Mouse (Mus musculus): ENCODE measurements around the gene Trip6.

Gene Trip6

DNA sequence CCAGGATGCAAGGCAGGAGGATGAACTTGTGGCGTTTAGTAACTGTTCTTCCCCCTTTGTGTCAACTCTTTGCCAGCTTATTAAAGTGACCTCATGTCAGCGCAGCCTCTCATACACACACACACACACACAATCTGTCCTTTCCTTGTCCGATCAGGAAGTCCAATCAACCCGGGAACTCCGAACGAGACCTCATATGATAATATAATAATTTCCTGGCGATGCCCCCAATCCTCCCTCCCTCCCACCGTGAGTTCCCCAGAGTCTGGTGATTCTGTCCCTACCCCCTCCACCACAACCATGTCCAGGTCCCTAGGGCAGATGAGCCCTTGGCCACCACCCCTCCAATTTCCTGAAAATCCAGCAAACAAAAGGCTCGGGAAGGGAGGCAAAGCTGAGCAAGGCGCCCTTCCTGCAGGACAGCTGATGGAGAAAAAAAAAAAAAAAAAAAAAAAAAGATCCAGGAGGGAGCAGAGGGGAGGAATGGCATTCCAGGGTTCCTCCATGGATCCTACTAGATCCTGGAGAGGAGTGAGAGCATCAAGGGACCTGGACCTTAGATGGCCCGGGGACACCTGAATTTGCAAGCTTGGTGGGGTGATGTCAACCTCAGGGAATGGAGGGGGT, 24.6 kb upstream of the Trip6 start:
- no peak for DNase-seq (ENCODE audit: low spot score in 2 of 2)

DNA sequence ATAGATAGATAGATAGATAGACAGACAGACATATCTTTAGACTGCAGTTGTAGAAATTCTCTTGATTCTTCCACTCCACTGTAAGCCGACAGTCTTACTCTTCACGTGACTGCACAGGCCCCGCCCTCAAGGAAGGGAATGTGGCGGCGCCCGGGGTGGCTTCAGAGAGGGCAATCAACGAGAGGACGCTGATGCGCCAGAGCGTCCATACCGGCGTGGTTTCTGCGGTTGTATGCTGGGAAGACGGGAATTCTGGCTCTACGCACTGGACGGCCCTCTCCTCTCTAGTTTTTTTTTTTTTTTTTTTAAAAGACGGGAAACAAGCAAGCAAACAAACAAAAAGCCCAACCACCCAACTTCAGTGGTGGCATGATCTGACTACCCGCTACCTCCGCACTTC, 24.1 kb upstream of the Trip6 start:
- peak; percentile 88 to 92 for DNase-seq (ENCODE audit: low spot score in 2 of 2)

DNA sequence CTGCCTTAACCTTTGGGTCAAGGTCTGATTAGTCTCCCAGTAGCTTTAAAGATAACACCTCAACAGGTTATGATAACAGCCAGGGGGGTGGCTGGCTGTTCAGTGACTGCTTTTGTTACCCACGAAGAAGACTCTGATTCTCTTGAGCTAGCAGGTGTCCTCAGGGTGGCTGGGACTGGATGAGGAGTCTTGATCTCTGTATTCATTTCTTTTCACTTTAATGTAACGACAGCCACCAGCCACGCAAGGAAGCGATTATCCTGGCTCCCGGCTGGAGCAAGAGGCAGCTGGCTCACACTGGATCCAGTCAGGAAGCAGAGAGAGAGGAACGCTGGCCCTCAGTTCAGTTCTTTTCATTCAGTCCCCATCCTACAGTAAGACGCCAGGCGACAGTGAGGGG, 23.0 kb upstream of the Trip6 start:
- no peak for DNase-seq (ENCODE audit: low spot score in 2 of 2)

DNA sequence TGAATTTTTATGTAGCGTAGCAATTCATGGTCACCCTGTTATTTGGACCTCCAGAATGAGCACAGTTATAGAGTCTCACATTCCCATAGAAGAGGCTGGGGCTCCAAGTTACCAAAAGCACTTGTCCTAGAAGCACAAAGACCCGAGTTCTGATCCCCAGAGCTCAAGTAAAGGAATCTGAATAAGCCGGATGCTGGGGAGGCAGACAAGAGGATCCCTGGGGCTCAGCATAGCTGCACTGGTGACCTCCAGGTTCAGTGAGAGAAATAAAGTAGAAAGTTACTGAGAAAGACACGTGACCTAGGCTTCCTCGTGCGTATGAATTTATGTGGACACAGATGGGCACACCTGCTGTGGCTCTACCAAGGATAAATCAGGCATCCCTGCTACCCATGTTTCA, 20.9 kb upstream of the Trip6 start:
- no peak for DNase-seq (ENCODE audit: low spot score in 2 of 2)

DNA sequence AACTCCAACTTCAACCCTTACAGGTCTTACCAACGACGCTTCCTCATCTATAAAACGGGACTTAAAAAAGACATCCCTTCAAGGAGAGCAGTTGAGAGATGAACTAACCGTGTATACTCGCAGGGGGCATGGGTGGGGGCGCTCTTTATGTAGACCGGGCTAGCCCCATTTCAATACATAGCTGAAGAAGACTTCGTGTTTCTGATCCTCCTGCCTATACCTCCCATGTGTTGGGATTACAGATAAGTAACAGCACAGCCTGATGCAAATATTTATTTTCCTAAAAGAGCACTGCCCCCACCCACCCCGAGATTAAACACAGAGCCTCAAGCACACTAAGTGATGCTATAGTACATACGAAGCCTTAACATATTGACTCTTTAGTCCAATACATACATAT, 20.1 kb upstream of the Trip6 start:
- DNase-seq (ENCODE audit: low spot score in 2 of 2): no peak

DNA sequence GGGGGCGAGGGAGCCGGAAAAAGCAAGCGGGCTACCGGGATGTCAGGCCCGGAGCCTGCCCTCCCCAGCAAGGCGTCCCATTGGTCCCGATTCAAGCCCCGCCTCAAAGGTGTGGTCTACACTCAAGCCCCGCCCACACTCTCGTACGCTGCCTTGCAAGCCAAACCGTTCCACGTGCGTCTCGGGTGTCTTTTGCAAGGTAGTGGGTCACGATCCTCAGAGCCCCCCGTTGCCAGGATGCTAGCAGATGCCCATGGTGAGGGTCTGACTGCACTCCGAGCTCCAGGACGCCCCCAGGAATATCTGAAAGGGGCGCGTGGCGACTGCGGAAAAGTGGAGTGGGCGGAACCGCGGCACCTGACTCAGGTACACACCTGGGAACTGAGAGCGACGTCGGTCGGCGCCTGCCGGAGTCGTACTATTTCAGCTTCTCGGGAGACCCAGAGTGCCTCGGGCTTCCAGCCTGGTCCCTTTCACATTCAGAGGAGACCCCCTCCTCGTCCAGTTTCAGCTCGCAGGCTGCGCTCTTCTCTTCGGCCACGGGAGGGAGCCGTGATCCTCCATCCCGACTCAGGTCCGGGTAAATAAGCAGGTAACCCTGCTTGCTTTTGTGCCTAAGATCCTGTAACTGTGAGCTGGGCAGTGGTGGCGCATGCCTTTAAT, 19.4 kb upstream of the Trip6 start, which contains the start of gene Slc12a9:
Gene Slc12a9, minus strand, starts transcription at position 86 of the 663 bp plus-strand sequence.
- DNase-seq (ENCODE audit: low spot score in 2 of 2): peak; percentile 89 to 94

DNA sequence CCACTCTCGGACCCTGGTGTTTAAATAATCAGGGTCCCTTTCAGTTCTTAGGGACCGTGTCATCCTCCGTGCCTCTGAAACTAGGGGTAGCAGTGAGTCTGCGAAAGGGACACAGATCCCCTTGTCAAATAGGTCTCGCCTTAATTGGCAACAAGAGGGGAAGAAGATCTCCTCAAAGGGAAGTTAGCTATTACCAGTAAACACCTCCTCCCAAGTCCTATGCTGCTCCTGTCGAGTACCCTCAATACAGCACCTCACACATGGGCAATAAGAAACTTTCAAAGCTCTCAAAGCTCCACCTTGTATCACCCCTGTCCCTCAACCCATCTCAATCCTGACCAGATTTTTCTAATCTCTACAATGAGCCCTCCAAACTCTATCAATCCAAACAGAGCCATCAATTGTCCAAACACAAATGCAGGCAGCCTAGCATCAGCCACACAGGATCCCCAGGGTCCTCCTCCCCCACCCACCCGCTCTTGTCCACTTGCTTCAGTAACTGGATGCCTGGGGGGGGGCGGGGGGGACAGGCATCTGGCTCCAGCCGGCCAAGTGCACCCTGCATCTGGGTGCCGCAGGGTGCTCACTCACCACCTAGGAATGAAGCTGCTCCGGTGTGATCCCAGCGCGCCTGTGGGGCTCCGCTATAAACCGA, 18.8 kb upstream of the Trip6 start:
- DNase-seq (ENCODE audit: low spot score in 2 of 2): no peak

DNA sequence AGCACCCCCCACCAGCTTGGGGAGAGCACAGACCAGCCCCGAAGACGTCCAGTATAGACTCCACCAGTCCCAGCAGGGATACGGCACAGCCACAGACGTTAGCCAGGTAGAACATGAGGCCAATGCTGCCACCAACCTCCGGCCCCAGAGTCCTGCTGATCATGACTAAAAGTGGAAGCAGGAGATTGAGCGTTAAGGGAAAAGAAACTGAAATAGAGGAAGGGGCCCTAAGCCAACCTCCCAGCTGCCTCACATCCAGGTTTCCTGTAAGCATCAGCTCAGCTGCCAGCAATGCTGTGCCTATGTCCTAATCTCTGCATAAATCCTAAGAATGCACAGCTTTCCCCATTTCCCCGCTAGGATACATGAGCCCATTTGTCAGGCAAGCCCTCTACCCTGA, 16.7 kb upstream of the Trip6 start:
- DNase-seq (ENCODE audit: low spot score in 2 of 2): no peak

DNA sequence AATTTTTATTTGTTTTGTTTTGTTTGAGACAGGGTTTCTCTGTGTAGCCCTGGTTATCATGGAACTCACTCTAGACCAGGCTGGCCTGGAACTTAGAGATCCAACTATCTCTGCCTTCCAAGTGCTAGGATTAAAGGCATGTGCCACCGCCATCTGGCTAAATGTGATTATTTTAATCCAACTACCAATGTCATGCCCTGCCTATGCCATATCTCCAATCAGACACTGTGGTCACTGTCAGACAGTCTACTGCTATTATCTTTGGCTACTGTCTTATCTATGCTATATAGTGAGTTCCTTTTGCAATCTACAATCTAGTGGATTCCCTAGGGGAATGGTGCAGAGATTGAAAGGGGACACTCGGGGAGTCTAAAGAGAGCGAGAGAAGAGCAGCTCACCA, 6.8 kb upstream of the Trip6 start:
- DNase-seq (ENCODE audit: low spot score in 2 of 2): no peak

DNA sequence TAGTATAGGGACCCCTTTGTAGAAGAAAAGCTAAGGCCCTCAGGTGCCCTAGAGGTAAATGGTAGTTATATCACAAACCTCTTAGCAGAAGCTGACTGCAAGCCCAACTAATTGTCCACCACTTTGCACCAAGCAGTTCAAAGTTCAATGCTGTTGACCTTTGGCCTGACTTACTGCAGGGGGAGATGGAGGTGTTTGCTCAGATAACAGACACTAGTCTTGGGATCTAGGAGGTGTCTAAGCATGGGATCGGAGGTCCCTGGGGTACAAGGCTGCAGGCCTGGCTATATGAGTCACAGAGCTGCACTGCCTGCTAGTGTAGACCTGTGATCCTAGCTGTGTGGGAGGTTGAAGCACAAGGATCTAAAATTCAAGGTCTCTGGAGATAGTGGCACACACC, 4.4 kb upstream of the Trip6 start:
- no peak for DNase-seq (ENCODE audit: low spot score in 2 of 2)

DNA sequence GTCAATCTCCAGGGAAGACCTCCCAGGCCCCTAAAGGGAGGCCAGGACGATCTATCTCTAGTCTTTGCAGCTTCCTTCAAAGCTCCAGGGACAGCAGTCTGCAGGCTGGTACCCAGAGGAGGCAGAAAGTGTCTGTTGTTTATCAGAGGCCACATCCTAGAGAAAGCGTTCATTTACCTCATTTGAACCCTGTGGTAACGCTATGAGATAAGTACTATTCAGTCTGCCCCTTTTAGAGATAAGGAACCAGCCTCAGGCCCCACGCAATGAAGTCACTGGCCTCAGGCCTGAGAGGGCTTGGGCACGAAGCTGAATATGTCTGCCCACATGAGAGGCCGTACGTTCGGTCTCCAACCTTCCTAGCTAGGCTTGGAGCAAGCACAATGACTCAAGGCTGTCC, 3.2 kb upstream of the Trip6 start:
- no peak for DNase-seq (ENCODE audit: low spot score in 2 of 2)

DNA sequence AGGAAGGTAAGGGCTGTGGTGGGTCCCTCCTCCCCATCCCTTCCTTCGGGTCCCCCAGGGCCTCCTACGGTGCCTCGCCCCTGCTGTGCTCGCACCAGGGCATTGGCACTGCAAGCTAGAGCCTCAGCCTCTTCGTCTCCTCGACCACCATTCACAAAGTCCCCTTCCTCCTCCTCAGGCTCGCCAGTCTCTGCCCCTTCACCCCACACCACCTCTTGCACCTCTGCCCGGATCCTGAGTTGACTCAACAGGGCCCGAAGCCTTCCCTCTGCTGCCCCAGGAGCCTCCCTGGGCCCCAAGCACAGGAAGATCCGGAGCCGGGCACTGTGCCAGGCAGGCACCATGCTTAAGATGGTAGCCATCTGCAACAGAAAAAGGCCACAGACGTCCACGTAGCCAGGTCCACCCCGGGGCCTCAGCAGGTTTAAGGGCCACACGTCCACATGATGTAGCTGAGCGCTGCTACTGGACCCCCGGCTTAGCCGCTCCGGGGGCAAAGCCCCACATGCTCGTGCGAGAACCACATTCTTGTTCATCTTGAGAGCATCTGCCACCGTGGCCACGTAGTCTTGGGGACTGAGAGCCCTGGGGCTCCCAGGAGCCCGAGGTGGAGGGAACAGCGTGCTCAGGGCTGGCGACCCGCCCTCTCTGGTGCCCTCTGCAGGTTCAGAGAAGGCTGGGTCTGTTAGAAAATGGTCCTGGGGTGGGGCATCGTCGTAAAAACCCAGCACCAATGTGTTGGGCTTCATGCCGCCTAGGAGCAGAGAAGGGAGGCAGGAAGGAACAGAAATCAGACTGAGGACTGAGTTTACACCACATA, 1.1 kb upstream of the Trip6 start:
- DNase-seq (ENCODE audit: low spot score in 2 of 2): no peak

DNA sequence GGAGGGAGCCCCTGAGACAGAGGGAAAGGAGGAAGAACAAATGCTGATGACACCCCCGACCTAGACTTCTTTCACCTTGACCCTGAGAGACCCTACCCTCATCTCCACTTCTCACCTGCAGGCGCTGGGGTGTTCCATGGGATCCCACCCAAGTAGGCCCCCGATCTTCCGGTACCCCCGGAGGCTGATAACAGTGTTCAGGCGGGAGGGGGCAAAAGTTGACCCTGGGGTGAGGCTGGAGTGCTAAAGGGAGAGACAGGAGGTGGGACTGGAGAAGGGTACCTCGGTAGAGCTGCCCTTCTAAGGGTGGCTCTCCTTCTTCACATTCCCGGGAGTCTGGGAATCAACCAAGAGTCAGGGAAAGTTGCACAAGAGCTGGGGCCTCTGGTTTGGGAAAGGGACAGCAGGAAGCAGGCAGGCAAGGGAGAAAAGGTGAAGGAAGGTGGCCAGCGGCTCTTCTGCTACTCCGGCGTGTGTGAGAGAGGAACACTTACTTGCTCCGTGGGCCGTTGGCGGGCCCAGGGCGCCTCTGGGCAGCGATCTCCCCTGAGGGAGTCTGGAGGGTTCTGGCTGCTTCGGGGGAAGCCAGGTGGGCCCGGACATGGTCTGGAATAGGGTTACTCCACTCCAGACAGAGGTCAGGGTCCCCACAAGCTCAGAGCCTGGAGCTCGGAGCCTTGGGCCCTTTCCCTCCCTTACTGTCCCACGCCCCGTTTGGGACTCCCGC, 575 bp downstream of the Trip6 start:
- no peak for DNase-seq (ENCODE audit: low spot score in 2 of 2)

DNA sequence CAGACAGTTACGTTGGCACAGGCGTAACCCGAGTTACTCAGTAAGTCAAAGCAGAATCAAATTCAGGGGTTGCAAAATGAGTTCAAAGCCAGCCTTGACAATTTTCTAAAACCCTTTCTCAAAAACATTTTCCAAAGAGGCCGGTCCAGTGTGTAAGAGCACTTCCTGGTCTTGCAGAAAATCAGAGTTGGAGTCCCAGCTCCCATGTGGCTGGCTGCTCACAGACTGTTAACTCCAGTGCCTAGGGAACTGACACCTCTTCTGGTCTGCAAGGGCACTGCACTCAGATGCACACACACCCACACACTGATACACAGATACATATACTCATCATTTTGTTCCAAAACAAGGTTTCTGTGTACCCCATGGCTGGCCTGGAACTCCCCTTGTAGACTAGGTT, 5.8 kb downstream of the Trip6 start:
- no peak for DNase-seq (ENCODE audit: low spot score in 2 of 2)

DNA sequence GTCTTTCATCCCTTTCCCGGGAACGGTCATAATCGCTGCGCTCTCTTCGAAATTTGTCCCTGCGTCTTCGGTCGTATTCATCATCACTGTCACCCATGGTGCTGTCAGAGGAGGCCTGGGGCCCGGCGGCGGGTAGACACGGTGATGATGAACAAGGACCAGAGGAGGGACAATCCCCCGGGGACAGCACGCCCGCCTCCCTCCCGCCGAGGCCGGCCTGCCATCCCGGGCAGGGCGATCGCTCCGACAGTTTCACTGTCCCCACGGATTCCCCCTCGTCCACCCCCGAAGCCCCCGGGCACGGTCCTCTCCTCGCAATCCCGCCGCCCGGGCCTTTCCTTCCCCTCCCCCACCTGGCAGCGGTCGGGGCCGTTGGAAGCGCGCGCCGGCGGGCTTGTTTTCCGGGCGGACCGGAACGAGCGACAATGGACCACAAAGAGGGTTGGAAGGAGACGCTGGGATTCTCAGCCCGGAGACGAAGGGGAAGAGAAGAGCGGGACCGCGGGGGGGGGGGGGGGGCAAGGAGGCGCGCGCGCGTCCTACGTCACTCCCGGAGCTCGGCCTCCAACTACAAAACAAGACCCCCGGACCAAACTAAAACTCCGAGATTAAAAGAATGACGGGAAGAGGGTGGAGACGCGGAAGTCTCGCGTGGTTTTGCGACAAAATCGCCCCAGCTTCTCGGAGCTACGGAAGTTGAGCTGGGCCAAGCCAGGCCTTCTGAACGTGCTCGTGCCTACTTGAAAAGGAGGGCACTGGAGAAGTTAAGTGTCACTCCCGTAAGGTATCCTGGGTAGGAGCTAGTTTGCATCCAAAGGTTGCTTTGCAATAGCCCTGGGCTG, 6.9 kb downstream of the Trip6 start, which contains the start of gene Srrt:
Gene Srrt, minus strand, starts transcription at position 604 of the 842 bp plus-strand sequence.
- peak; percentile 91 to 93 for DNase-seq (ENCODE audit: low spot score in 2 of 2)

DNA sequence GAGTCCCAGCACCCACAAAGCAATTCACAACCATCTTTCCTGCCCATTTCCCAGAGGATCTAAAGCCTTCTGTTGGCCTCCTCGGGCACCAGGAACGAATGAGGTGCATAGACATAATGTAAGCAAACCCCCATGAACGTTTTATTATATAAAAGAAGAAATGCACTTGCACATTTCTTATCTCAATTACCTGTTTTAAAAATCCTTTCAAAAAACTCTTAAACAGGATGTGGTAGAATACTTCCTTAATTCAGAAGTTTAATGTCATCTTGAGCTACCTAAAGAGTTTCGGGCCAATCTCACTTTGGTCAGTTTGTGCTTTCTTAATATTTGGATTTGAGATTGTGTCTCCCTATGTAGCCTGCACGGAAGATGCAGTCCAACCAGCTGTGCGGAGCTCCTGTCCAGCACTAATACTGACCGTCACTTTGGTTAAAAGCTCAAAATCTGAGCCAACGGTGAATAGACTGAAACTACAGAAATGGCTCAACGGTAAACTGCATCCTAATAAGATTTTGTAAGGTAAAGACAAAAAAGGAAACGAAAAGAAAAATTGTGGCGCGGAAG, 7.7 kb downstream of the Trip6 start:
- DNase-seq (ENCODE audit: low spot score in 2 of 2): no peak

DNA sequence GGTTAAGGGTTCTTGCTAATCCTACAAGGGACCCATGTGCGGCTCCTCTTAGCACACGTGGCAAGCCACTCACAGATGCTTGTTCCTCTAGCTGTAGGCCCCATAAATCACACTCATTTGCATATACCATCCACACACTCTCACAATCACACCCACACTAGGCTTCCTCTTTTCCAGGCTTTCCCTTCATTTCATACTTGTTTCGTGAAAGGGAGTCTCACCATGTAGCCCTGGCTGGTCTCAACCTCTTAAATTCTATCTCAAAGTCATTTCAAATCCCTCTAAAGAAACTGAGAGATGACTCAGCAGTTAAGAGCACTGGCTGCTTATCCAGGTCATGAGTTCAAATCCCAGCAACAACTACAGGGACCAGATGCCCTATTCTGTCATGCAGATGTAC, 8.4 kb downstream of the Trip6 start:
- DNase-seq (ENCODE audit: low spot score in 2 of 2): no peak

DNA sequence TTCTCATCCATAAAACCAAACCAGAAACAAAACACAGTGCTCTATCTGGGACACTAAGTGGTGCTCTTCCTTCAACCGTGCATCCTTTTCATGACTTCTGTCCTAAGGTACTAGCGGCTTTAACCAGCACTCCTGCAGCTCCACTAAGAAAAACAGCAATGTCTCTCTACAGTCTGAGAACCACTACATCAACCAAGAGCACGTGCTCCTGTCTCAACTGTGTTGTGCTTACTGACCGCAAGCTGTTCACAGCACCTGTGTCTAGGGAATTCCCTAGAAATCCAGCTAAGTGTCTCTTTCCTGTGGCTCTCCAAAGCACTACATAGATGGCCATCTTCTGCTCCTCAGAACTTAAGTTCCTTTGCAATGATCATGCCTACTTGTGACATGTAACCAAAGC, 9.4 kb downstream of the Trip6 start:
- no peak for DNase-seq (ENCODE audit: low spot score in 2 of 2)

DNA sequence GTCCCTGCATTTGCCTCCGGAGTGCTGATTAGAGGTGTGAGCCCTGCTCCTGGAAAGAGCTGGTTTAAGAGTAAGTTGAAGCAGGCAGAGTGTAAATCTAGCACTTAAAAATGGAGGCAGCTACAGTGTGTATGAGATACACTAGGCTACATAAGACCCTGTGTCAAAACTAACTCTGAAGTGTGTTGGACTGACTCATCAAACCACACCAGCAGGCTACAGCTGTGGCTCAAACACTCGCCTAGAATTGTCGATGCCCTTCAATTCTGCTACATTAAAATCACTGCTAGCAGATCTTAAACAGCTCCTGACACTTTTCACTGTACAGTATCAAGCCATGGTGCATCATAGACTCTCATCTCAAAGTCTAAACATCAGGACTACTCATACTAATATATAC, 10.0 kb downstream of the Trip6 start:
- no peak for DNase-seq (ENCODE audit: low spot score in 2 of 2)

DNA sequence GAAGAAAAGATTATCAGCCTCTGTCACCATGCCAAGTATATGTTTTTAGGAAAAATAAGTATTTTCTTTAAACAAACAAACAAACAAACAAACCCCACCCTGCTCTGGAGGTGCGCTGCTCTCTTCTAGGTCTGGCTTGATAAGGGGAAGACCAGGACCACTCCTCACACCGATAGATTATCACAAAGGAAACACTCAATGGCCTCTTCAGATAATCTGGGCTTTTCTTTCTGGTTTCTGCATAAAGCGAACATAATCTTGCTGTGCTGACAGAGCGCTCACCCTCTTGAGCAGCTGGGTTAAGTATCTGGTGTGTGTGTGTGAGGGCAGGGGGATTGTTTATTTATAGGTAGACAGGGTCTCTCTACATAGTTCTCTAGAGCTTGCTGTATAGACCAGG, 10.6 kb downstream of the Trip6 start:
- no peak for DNase-seq (ENCODE audit: low spot score in 2 of 2)
